Mouse (Mus musculus): ENCODE results near the gene Kpna2. TPM values are rescaled to one million over a fixed set of nuclear protein-coding genes. Genes with fewer than 3 reads are reported as not detected.

The Kpna2 gene
- polyA plus RNA-seq, 1 experiment from 2014 or later: 57.2 TPM

- Histone ChIP-seq H3K79me2 (ENCODE audit: inconsistent target) (no peaks in the 10 kb centered on the region), H3K4me3 (ENCODE audit: inconsistent target) (no peak overlapping the region), H3K27ac (no peak overlapping the region), H3K36me3 (ENCODE audit: inconsistent target) (no peaks in the 10 kb centered on the region)
- WGBS (ENCODE audit: missing documents): 100% methylated on average over 1 of the region's 1 CpGs
These were observed 17.6 kb downstream of the Kpna2 start for GRCm38 (mm10) chr11:106981787-106982186.

GRCm38 (mm10) chr11:106980455-106980854 lies 18.9 kb downstream of the Kpna2 start:
- no peaks in the 10 kb centered on the region for H3K36me3 ChIP-seq (ENCODE audit: inconsistent target)
- no peak overlapping the region for H3K4me3 ChIP-seq (ENCODE audit: inconsistent target)
- H3K27ac ChIP-seq: no peak overlapping the region
- WGBS (ENCODE audit: missing documents): 33% methylated on average over 7 of the region's 7 CpGs
- H3K79me2 ChIP-seq (ENCODE audit: inconsistent target): no peaks in the 10 kb centered on the region

GRCm38 (mm10) chr11:106976194-106976593 lies 23.1 kb downstream of the Kpna2 start:
- Histone ChIP-seq H3K4me3 (ENCODE audit: inconsistent target) (no peak overlapping the region), H3K27ac (no peak overlapping the region), H3K36me3 (ENCODE audit: inconsistent target) (no peaks in the 10 kb centered on the region), H3K79me2 (ENCODE audit: inconsistent target) (no peaks in the 10 kb centered on the region)
- 94% methylated on average over 8 of the region's 8 CpGs for WGBS (ENCODE audit: missing documents)

GRCm38 (mm10) chr11:106975419-106976177 lies 23.7 kb downstream of the Kpna2 start:
- WGBS (ENCODE audit: missing documents): 86% methylated on average over 7 of the region's 8 CpGs
- Histone ChIP-seq H3K79me2 (ENCODE audit: inconsistent target) (no peaks in the 10 kb centered on the region), H3K27ac (no peak overlapping the region), H3K4me3 (ENCODE audit: inconsistent target) (no peak overlapping the region), H3K36me3 (ENCODE audit: inconsistent target) (no peaks in the 10 kb centered on the region)

- no peaks in the 10 kb centered on the region for H3K36me3 ChIP-seq (ENCODE audit: inconsistent target)
- WGBS (ENCODE audit: missing documents): 92% methylated on average over 2 of the region's 2 CpGs
- H3K4me3 ChIP-seq (ENCODE audit: inconsistent target): no peak overlapping the region
- no peak overlapping the region for H3K27ac ChIP-seq
- H3K79me2 ChIP-seq (ENCODE audit: inconsistent target): no peaks in the 10 kb centered on the region
These were observed 24.9 kb downstream of the Kpna2 start for GRCm38 (mm10) chr11:106974440-106974839.

- Histone ChIP-seq H3K36me3 (ENCODE audit: inconsistent target) (no peaks in the 10 kb centered on the region), H3K4me3 (ENCODE audit: inconsistent target) (no peak overlapping the region), H3K27ac (no peak overlapping the region), H3K79me2 (ENCODE audit: inconsistent target) (no peaks in the 10 kb centered on the region)
- 25% methylated on average over 5 of the region's 5 CpGs for WGBS (ENCODE audit: missing documents)
These were observed 26.3 kb downstream of the Kpna2 start for GRCm38 (mm10) chr11:106973016-106973415.

- H3K36me3 ChIP-seq (ENCODE audit: inconsistent target): no peaks in the 10 kb centered on the region
- H3K27ac ChIP-seq: no peak overlapping the region
- WGBS (ENCODE audit: missing documents): 98% methylated on average over 8 of the region's 8 CpGs
- no peaks in the 10 kb centered on the region for H3K79me2 ChIP-seq (ENCODE audit: inconsistent target)
- H3K4me3 ChIP-seq (ENCODE audit: inconsistent target): no peak overlapping the region
These were observed 29.5 kb downstream of the Kpna2 start for GRCm38 (mm10) chr11:106969798-106970197.

GRCm38 (mm10) chr11:106967630-106968029 lies 31.7 kb downstream of the Kpna2 start:
- H3K27ac ChIP-seq: no peak overlapping the region

GRCm38 (mm10) chr11:106965881-106966280 lies 33.5 kb downstream of the Kpna2 start:
- Histone ChIP-seq H3K4me3 (ENCODE audit: inconsistent target) (no peak overlapping the region), H3K27ac (no peak overlapping the region), H3K36me3 (ENCODE audit: inconsistent target) (no peaks in the 10 kb centered on the region), H3K79me2 (ENCODE audit: inconsistent target) (no peaks in the 10 kb centered on the region)
- WGBS (ENCODE audit: missing documents): 92% methylated on average over 4 of the region's 4 CpGs

More at GRCm38 (mm10) chr11:106967630-106968029, 31.7 kb downstream of the Kpna2 start:
- no peak overlapping the region for H3K4me3 ChIP-seq (ENCODE audit: inconsistent target)
- no peaks in the 10 kb centered on the region for H3K36me3 ChIP-seq (ENCODE audit: inconsistent target)
- H3K79me2 ChIP-seq (ENCODE audit: inconsistent target): no peaks in the 10 kb centered on the region
- 89% methylated on average over 10 of the region's 10 CpGs for WGBS (ENCODE audit: missing documents)

- peak overlapping the region; percentile 52; the same call in 1 of the 2 replicates for H3K27ac ChIP-seq
- 71% methylated on average over 7 of the region's 9 CpGs for WGBS (ENCODE audit: missing documents)
- no peaks in the 10 kb centered on the region for H3K36me3 ChIP-seq (ENCODE audit: inconsistent target)
- no peaks in the 10 kb centered on the region for H3K79me2 ChIP-seq (ENCODE audit: inconsistent target)
- no peak overlapping the region for H3K4me3 ChIP-seq (ENCODE audit: inconsistent target)
These were observed 37.0 kb downstream of the Kpna2 start for GRCm38 (mm10) chr11:106962310-106962709.

GRCm38 (mm10) chr11:106961471-106962081 lies 37.8 kb downstream of the Kpna2 start:
- Histone ChIP-seq H3K79me2 (ENCODE audit: inconsistent target) (no peaks in the 10 kb centered on the region), H3K27ac (peak overlapping the region; percentile 52), H3K4me3 (ENCODE audit: inconsistent target) (no peak overlapping the region), H3K36me3 (ENCODE audit: inconsistent target) (no peaks in the 10 kb centered on the region)
- WGBS (ENCODE audit: missing documents): 8% methylated on average over 13 of the region's 13 CpGs

GRCm38 (mm10) chr11:106959121-106959520 lies 40.2 kb downstream of the Kpna2 start:
- H3K36me3 ChIP-seq (ENCODE audit: inconsistent target): no peaks in the 10 kb centered on the region
- no peak overlapping the region for H3K27ac ChIP-seq
- 95% methylated on average over 5 of the region's 5 CpGs for WGBS (ENCODE audit: missing documents)
- no peaks in the 10 kb centered on the region for H3K79me2 ChIP-seq (ENCODE audit: inconsistent target)
- no peak overlapping the region for H3K4me3 ChIP-seq (ENCODE audit: inconsistent target)

GRCm38 (mm10) chr11:106958407-106959071 lies 40.8 kb downstream of the Kpna2 start:
- Histone ChIP-seq H3K4me3 (ENCODE audit: inconsistent target) (no peak overlapping the region), H3K36me3 (ENCODE audit: inconsistent target) (no peaks in the 10 kb centered on the region), H3K79me2 (ENCODE audit: inconsistent target) (no peaks in the 10 kb centered on the region), H3K27ac (no peak overlapping the region)
- WGBS (ENCODE audit: missing documents): 94% methylated on average over 6 of the region's 6 CpGs

GRCm38 (mm10) chr11:106957271-106957980 lies 41.9 kb downstream of the Kpna2 start:
- H3K79me2 ChIP-seq (ENCODE audit: inconsistent target): no peaks in the 10 kb centered on the region
- WGBS (ENCODE audit: missing documents): 1% methylated on average over 12 of the region's 12 CpGs
- no peaks in the 10 kb centered on the region for H3K36me3 ChIP-seq (ENCODE audit: inconsistent target)
- H3K27ac ChIP-seq: no peak overlapping the region
- no peak overlapping the region for H3K4me3 ChIP-seq (ENCODE audit: inconsistent target)
